Mouse (Mus musculus): ENCODE measurements around the gene Chchd6.

- TF ChIP-seq CTCF (IDR thresholded peaks at IDR 0.05; ENCODE audit: borderline replicate concordance, control insufficient read depth, extremely low read depth, insufficient read depth, low read length, poor library complexity) (no peak), POLR2A (IDR thresholded peaks at IDR 0.05; ENCODE audit: control insufficient read depth, extremely low read depth, insufficient read depth, low read length, poor library complexity) (no peak)
These were observed 247.7 kb downstream of the Chchd6 start for GRCm38 (mm10) chr6:89347792-89348191.
